Mouse (Mus musculus): Measurements from ENCODE around the gene Ccdc97.

The Ccdc97 gene

DNA sequence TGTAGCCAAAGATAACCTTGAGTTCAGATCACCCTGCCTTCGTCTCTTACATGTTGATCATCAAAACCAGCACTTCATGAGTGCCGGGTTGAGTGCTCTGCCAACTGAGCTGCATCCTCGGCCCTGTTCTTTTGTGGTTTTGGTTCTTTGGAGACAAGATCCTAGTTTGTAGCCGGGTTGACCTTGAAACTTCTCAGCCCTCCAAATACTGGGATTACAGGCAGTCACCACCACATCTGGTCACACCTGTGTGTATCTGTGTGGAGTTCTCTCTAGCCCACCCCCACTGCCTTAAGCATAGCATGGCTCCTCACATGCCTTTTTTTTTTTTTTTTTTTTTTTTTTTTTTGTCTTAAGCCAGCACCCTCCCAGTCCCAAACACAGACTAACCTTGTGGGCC, 48.8 kb downstream of the Ccdc97 start:
- DNase-seq (ENCODE audit: extremely low read depth, insufficient read length, low spot score) = no peak

DNA sequence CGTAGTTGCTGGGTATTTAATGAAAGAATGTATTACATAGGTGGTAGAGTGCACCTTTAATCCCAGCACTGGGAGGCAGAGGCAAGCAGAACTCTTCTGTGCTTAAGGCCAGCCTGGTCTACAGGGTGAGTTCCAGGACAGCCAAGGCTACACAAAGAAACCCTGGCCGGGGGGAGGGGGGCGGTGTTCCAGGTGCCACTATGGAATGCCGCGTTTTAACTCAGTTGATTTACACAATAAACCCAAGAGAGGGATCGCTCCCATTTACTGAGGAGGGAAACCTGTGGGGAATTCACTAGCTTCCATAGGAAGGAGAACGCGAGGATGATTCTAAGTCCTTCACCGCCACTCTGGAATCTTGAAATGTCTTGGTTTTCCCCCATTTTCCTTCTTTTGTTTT, 49.3 kb downstream of the Ccdc97 start:
- no peak for DNase-seq (ENCODE audit: extremely low read depth, insufficient read length, low spot score)

DNA sequence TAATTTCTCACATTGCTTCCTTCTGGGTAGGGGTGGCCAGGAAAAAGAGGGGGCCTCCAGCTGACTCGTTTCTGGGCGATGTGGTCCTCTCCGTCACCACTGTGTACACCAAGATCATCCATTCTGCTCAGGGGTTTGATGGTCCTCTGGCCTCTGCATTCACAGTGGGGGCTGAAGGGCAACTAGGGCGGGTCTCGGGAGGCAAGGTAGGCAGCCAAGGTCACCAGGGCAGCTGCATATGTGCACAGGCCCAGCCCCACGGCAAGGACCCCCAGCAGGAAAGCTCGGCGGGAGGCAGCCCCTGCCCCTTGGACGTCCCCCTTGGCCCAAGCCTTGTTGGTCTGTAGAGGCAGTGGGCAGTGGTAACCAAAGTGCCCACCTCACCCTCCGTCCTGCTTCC, 49.7 kb downstream of the Ccdc97 start:
- DNase-seq (ENCODE audit: extremely low read depth, insufficient read length, low spot score) = no peak

DNA sequence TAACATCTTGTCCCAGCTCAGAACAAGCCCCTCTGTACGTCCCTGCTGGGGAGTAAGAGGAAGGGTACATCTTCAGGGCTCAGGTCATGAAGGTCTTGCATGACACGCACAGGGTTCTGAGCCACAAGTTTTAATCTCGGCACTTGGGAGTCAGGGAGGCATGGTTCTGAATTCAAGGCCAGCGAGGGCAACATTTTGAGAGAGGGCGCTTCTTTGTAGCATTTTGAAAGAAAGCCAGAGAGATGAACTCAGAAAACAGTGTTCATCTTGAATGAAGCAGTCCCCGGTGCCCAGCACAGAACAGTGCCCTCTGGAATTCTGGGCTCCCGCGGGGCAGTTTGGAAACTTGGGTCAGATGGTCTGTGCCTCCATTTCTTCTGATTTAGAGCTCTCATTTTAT, 52.5 kb downstream of the Ccdc97 start:
- DNase-seq (ENCODE audit: extremely low read depth, insufficient read length, low spot score) = no peak
